Mouse (Mus musculus) spleen, adult 12 weeks (tissue): Measurements from ENCODE around the gene 0610030E20Rik.
A peak's percentile ranks its signal among the peaks of the same experiment; 100 is the strongest.

ENCODE experiments used
- DNase-seq: peaks from one replicate; pipeline ENCODE4 v3.0.0; 2022; ENCODE audit warnings: low spot score

The 0610030E20Rik gene

DNA sequence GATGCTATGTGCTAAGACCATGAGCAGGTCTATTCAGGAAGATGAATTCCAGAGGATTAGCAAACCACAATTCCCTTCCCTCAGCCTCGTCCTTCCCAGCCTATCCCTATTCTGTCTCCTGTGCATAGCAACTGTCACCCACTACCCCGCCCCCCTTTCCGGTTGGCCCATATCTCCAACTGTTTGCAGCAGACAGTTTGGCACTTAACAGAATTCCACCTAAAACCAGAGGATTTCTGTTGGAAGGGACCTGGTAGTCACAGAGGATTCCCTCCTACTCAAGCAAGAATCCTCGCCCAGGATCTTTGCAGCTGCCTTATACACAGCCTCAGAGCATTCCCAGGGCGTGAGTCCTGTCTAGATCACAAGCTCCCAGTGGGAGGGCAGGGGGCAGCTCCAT is 24.0 kb downstream of the 0610030E20Rik start:
- DNase-seq = no peak

DNA sequence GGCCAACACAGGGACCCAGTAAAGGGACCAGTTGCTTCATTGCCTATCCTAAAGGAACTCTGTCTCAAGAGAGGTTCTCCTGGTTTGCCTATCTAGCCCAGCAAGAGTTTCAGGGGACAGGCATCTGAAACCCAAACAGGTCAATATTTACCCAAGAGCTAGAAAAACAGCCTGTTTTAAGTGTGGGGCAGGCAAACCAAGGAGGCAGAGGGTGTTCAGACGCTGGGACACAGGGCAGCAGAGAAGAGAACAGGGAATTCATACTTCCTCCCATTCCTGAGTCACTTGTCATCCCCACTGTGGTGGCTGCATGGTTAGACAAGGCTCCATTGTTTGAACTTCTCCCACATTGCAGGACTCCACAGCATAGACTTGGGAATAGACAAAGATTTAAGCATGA is 24.5 kb downstream of the 0610030E20Rik start:
- no peak for DNase-seq

DNA sequence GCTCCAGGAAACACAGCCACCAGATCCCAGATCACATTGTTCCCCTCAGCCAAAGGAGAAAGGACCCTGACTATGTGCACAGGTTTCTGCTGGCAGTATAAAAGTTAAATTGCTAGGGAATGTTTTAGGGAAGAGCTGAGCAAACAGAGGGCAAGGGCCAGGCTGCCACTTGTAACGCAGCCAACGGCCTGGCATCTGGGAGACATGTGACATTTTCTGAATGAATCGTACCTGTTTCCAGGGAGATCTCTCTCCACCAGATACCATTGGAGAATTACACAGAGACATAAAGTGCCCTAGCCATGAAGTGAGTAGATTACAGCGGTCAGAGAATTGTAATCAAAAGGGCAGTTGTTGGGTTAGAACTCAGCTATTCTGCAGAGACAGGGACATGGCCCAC is 26.1 kb downstream of the 0610030E20Rik start:
- DNase-seq = no peak

DNA sequence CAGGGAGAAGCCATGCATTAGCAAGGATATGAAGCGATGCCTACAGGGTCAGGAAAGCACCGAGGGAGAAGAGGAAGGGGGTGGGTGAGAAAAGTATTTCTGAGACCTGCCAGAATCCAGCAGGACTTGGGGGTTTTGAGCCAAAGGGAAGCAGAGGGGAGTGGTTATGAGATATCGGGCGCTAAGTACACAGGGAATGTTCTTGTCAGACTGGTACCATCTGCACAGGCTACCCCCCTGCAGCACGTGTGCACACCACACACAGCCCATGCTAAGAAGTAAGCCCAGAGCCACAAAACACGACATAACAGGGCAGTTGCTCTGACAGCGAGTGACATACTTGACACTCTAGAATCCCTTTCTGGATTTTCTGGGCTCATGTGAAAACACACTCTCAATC is 27.1 kb downstream of the 0610030E20Rik start:
- DNase-seq = no peak

DNA sequence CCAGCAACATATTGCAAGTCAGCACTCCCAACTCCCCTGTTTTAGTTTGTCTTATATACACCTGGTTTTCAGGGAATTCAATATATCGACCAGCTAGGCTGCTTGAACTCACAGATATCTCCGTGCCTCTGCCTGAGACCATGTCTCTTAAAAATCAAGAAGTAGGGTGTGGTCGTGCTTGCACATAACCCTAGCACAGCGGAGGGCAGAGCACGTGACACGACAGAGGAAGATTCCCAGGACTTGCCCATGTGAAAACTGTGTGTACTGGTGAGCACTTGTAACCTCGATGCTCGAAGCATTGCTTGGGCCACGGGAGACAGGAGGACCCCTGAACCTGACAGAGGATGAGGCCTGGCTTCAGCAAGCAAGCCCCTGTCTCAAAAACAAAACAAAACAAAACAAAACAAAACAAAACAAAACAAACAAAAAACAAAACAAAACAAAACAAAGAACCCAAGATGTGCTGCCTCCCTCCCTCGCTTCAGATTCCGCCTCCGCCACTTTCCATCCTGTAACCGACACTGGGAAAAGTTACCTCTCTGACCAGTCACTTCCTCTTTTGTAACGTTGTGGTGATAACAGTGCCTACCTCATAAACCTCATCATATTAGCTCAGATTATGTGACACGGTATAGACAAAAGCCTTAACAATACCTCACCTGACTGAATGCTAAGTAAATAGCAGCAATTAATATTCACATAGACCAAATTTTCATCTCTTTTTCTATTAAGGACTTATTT is 27.9 kb downstream of the 0610030E20Rik start:
- no peak for DNase-seq

DNA sequence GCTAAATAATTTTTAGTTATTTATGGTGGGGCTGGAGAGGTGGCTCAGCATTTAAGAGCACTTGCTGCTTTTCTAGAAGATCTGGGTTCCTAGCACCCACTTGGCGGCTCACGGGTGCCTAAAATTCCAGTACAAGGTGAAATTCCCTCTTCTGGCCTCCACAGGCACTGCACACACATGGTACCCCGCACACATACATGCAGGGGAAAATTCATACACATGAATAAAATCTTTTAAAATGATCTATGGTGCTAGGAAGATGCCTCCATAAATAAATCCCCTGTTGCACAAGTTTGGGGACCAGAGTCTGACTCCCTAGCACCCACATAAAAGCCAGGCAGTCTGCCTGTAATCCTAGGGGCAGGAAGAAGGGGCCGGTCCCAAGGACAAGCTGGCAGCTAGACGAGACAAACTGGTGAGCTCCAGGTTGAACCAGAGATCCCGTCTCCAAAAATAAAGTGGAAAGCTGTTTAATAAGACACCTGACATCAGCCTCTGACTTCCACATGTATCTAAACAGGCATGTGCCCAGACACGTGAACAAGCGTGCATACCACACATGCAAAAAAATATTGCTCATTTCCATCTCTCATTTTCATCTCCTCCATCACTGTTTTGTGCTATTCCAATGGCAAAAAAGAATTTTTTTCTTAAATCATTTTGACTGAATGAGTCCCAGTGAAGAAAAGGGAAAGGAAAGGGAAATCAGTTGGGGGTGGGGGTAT is 31.6 kb downstream of the 0610030E20Rik start:
- DNase-seq = no peak

DNA sequence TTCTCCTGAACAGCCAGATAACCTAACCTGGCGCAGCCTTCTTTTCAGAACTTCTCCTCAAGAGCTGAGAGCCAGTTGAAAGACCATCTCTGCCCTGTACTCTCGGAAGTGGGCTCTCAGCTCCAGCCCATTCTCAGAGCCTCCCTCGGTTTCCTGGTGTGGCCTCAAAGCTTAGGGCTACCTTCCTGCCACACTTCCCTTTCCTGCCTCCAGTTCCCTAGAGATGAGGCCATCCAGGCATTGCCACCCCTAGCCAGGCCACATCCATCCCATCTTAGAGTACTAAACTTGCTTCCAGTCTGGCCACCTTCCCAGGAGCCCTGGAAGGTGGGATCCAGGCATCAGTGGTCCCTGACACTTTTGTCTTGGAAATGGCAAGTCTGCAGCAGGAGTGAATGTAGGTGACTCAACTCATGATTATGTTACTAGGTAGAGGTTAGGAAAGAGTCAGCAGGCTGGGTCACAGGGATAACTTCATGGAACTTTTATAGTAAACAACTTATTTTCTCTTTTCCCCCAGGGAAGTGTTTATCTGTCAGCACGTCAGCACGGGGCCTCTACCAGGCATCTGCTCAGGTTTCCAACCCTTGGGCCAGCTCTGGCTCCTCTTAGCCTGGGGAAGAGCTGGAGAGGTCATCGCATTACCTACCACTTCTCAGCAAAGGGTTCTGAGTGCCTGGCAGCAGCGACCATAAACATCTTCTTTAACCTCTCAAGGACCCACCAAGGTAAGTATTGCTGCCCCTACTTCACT is 32.4 kb downstream of the 0610030E20Rik start:
- peak; percentile 39 for DNase-seq

DNA sequence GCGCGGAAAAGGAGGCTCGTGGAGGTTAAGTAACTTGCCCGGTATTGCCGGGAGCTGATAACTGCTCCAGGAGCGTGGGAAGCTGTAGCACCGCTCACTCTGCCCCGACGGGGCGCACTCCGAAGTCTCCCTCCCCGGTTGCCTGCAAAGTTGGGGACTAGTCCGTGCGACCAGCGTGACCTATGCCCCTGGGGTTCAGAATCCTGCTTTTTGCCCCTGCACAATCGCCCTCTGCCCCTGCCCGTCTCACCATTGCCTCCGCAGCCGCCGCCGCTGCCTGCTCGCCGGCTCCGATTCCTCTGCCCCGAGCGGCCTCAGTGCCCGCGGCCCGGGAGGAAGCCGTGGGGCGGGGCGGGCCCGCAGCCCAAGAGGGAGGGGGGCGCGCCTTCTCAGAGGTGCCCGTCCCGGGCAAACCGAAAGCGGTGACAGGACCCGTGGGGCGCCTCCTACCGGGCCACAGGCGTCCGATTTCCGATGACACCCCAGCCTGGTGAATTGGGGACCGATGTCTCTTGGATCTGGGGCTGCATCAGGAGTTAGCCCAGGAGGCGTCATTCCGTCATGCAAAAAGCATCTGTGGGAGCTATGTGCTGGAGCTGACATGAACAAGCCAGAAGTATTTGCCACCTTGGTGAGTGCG is 33.1 kb downstream of the 0610030E20Rik start, which contains the start of gene Vamp5:
Gene Vamp5, minus strand, starts transcription at position 338 of the 640 bp plus-strand sequence.
- DNase-seq = peak; percentile 87

DNA sequence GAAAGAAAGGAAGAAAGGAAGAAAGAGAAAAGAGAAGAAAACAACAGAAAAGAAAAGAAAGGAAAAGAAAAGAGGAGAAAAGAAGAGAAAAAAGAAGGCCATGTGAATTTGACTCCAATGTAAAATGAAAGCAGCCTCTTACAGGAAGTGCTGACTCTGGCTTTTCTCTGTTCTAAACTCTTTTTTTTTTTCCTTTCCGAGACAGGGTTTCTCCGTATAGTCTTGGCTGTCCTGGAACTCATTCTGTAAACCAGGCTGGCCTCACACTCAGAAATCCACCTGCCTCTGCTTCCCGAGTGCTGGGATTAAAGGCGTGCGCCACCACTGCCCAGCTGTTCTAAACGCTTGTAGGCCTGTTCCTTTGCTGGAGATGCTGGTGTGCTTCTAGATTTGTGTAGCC is 35.4 kb downstream of the 0610030E20Rik start:
- DNase-seq = no peak

DNA sequence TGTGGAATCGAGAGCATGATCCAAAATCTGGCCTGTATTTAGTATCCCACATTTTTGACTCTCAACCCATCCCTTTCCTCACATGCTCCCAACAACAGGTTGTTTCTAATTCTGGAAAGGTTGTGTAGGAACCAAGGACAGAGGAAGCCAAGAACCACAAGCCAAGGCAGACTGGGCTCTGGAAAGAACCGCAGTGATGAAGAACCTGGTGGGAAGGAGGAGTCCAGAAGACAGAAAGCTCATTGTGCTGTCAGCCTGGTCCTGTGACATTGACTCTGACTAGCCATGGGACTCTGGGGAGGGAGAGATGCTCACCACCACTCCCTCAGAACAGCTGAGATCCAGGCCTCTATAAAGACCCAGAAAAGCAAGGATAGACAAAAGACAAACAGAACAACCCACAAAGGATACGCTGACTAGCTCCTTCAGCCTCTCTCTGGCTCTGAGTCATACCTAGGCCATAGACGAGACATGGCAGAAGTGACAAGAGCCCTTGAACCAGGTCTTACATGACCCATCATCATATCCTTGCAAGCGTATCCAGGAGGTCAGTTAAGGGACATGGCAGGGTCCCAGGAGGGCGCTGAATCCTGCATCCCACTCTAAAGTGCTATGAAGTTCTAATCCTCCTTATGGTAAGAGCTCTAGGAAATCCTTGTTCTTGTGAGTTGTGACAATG is 36.2 kb downstream of the 0610030E20Rik start:
- DNase-seq = no peak

DNA sequence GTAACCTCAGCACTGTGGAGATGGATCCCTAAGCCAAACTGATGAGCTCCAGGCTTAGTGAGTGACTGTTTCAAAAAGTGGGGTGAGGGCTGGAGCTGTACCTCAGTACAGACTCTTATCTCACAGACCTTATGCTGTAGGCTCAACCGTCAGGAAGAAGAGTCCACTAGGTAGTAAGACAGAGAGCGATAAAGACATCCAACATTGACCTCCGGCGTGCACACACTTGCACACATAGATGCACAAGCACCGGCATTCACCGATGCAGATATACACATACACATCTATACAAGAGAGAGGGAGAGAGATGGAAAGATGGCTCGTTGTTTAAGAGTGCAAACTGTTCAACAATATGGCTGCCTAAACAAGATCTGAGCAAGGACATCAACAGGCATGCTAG is 36.8 kb downstream of the 0610030E20Rik start:
- no peak for DNase-seq

DNA sequence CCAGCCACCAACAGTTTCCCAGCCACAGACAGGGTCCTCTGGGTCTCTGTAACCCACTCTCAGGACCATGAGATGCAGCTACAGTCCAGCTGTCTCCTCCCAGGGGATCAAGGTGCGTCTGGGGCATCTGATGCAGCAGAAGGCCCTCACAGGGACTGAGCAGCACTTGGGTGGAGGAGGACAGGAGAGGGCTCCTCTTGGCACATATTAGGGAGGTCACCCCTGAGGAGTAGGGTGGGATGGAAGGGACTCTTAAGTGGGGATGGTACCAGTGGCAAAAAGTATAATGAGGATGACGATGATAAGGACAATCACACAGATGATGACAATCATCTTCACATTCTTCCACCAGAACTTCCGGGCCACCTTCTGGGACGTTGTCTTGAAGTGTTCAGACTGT is 38.1 kb downstream of the 0610030E20Rik start:
- DNase-seq = no peak

DNA sequence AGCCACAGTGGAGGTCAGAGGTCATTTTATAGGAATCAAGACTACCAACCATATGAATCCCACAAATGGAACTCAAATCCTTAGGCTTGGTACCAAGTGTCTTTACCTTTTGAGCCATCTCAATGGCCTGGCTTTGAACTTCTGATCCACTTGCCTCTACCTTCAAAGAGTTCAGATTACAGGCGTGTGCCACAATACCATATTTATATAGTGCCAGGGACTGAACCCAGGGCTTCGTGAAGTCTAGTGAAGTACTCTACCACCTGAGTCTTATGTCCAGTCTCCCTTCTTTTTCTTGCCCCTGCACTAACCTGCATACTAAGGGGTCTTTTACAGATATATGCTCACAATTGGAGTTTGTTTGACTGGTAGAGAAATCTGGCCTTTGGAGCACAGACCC is 39.4 kb downstream of the 0610030E20Rik start:
- no peak for DNase-seq

DNA sequence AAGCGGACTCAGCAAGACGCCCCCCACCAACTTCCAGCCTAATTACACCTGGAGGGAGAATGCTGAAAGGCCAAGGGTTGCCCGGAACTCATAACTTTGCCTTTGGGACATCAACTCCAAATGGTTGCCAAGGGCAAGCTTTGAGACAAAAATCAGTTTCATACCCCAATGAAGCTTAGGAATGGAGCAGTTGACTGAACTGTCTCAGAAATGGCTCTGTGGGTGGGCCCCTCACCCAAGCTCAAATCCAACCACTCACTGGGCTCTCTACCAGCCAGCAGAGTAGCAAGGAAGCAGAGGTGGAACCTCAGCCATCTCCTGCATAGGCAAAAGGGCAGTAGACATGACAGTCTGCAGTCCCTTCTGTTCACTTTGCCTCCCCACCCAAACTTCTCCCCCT is 40.7 kb downstream of the 0610030E20Rik start:
- no peak for DNase-seq

DNA sequence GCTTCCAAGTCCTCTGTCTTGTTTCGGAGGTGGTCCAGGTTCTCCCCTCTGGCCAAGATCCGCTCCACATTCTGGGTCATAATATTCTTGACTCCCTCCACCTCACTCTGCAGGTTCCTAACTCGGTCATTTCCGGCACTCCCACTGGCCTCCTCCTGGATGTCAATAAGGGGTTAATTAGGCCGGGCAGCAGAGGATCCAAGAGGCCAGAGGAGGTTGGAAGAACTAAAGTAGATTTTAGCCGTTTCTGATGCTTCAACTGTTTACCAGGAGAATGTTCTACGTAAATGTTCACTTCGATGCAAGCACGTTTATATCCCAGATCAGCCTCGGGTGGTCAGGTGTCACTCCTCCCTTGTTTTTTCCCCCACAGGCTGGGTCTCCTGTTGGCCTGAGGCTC is 41.1 kb downstream of the 0610030E20Rik start:
- DNase-seq = no peak

DNA sequence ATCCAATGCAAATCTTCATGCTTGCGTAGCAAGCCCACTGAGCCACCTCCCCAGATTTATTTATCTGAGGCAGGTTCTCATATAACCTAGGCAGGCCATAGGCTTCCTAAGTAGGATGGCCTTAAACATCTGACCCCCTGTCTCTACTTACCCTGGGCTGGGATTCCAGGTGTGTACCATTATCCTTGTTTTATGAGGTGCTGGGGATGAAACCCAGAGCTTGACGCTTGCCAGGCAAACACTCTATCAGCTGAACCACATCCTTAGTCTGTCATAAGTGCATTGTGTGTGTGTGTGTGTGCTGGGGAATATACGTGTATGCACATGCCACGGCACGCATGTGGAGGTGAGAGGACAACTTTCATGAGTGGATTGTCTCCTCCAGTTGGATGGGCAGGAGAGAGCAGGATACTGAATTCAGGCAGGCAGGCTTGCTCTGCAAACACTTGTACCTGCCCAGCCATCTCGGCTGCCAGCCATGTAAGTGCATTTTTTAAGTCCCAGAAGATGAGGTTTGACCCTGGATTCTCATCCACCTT is 41.7 kb downstream of the 0610030E20Rik start:
- no peak for DNase-seq

DNA sequence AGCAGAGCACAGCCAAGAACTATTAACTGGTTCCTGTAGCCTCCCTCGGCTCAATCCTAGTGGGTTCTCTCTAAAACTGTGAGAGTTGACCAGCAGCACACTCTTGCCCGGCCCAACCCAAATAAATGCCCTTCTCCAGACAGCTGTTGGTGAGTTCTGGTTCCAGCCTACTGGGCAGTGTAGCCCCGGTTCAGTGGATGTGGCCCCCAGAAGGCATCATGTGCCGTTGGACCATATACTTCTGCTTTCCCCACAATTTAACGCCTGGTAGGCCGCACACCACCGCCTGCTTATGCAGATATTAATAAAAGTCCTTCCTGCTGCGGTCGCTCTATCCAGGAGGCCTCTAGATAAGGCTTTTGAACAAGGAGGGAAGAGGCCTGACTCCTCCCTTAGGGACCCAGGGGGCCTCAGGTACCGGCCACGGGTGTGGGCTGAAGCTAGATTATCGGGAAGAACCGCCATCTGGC is 42.4 kb downstream of the 0610030E20Rik start:
- no peak for DNase-seq

DNA sequence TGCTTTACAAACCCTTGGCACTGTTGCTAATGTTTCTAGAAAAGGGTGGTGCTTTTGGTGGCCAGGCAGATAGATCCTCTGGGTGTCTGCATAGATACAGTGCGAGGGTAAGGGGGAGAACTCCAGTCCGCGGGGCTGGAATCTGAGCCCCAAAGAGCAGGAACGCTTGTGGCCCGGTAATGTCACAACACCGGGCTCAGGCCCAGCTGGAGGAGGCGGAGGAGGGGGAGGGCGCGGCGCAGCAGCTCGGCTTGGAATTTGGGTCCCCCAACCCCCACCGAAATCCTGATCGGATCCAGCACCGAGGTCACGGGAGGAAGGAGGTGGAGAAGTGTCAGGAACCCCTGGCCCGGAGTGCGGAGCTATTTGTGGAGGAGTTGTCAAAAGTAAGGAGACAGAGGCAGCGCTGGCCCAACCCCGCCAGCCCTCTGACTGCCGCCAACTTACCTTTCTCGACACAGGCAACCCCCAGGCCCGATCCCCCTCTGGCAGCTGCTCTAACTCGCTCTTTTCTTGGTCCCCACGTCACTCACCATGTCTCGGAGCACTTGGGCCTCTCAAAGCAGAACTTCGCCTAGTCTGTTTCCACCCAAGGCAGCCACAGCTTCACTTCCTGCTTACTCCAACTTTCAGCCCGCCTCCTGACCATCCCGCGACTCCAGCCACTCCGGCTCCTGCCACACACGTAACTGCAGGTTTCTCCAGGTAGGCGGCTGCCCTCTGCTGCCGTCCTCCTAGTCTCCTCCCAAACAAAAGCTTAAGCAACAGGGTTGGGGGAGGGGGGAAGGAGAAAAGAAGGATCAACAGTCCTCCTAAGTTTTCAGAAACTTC is 43.0 kb downstream of the 0610030E20Rik start, which contains the start of gene Vamp8:
Gene Vamp8, minus strand, starts transcription at position 763 of the 831 bp plus-strand sequence.
- peak; percentile 69 for DNase-seq

DNA sequence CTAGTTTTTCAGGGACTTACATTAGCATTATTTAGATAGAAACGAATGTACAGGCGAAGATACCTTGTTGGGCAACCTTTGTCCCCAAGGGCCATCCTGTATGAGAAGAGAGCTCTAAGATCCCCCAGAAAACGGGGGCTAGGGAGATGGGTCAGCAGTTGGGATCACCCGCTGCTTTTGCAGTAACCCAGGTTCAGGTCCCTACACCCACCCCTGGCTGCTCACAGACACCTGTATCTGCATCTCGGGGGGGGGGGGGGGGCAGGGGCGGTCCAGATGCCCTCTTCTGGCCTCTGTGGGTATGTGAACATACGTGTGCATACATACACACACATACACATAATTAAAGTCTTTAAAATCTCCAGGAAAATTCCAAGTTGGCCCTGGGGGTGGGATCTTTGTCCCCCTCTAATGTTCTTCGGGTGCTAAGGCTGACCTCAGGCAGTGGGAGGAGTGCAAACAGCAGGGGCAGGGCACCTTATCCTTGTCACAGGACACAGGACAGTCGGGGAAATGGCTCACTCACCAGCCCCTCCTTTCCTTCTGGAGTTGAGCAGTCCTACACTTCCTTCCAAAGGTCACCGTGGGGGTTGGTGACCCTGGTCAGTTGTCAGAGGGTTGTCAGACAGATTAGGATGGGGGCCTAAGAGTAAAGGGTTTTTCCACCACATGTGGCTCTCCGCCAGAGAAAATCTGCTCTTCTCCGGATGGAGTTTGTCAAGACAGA is 43.8 kb downstream of the 0610030E20Rik start:
- peak; percentile 51 for DNase-seq

DNA sequence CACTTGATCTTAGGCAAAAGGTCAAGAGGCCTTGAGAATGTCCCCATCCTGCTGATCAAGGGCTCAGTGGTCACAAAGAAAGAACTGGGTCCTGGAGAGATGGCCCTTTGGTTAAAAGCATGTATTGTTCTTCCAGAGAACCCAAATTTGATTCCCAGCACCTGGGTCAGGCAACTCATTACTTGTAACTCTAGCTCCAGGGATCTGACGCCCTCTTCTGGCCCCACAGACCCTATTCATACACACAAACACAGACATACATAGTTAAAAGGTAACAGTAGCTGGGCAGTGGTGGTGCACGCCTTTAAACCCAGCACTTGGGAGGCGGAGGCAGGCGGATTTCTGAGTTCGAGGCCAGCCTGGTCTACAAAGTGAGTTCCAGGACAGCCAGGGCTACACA is 45.2 kb downstream of the 0610030E20Rik start:
- DNase-seq = no peak
